Mouse (Mus musculus): Measurements from ENCODE around the gene Slc25a11. TPM values are rescaled to one million over a fixed set of nuclear protein-coding genes. Genes with fewer than 3 reads are reported as not detected.

The Slc25a11 gene
- total RNA-seq (2023), result 10 to 100 TPM; 88.4 to 89.0 TPM

DNA sequence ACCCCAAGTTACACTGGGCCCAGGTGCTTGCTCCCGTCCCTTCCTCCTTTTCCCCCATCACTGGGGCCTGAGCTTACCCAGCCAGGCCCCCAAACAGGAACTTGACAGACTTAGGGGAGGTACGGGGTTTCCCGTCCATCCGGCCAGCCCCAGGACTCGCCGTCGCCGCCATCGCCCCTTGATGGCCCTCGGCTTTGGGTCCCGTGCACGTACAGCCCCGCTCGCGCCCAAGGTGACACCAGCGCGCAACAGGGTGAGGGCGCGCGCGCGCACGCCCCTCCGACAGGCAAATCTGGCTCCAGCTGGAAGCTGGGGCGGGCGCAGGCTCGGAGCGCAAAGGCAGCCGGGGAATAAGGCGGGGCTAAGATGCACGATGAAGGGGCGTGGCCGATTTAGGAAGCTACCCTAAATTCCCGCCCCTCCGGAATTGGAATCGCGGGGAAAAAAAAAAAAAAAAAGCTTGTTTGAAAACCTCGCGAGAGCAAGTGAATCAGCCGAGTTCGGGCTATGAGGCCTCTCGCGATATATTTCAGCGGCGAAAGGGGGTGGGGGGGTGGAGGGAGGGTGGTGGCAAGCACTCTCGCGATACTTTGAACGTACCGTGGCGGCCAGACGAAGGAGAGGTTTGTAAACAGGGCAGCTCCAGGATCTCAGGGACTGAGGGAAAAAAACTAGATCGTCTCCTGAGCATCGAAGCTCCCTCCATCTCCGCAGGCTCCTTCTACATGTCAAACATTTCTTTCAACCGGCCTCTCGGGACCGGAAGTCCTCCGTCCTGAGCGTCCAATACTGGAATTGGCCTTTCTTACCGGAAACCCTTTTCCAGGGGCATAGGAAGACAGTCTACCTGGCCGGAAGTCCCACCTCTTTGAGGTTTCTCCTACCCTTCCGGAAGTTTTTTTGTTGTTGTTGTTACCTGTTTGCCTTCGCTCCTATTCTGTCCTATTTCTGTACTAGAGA lies at the start of gene Slc25a11, which contains the start of gene Rnf167:
TSS of gene Slc25a11 (minus strand) at position 789 of the 960 bp plus-strand sequence.
TSS of gene Rnf167 (plus strand) at position 545 of the 960 bp plus-strand sequence.

DNA sequence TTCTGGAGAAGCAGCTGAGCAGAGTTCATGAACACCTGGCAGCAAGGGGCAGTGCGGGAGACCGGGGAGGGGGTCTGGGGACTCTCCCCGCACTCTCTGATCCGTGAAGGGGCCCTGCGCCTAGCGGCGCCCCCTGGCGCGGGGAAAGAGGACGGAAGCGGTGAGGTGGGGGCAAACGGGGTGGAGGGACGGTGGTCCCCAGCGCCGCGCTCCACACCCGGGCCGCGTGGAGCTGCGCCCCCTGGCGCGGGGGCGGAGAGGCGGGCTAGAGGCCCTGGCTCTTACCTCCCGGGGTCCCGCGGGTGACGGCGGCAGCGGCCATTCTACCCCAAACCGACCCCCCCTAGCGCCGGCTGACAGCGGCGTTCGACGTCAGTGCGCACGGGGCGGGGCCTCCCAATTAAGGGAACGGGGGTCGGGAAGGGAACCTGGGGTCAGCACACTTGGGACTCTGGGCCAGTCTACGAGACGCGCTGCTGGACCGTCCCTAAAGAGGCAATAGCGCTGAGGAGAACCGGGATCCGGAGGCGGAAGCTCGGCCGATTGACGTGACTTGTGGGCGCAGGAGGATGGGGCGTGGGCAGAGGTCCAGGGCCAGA lies 40.4 kb upstream of the Slc25a11 start, which contains the start of gene Camta2:
TSS of gene Camta2 (minus strand) at position 505 of the 599 bp plus-strand sequence.

DNA sequence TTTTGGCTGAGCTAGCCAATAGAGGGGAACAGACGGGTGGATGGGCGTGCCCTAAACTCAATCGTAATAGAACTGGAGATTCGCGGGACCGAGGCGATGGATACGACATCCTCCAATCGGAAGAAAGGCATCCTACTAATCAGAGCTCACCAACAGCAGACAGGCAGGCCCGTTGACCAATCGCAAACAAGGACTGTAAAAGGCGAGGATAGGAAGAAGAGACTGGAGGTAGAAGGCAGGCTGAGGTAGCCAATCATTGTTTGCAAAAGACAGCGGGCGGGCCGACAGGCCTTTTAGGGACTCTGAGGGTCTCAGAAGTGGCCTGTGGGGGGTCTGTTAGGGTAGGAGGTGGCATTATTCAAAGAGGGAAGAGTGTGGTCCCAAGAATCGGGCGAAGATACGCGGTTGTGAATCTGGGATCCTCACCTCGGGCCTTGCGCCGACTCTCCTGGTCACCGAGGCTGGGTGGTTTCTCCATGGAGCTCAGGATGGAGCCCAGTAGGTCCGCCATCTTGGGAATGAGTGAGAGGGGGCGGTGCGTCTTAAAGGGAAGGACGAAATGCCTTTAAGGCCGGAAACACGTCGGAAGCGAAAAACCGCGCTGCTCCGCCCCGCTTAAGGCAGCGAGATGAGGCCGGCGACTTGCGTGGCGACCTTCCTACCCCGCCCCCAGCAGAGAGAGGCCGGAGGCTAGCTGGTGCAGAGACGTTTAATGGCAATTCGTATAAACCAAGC lies 21.7 kb upstream of the Slc25a11 start, which contains the start of gene Spag7:
TSS of gene Spag7 (minus strand) at position 646 of the 735 bp plus-strand sequence.

DNA sequence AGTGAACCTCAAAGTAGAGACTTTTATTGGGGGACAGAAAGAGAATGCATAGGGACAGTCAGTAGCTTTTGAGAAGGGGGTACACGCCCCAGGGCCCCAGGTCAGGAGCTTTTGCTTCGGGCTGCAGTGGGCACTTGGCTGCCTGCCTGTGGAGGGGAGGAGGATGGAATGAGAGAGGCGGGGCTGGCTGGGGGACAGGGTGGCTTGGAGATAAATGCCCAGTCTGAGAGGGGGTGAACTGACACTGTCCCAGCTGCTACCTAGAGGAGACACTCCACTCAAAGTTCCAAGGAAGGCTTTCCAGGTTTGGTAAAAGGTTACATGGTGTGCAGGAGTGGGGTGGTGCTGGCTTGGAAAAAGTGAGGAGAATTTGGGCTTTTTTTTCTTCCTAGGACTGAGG lies 9.7 kb upstream of the Slc25a11 start, which contains the start of gene Eno3:
TSS of gene Eno3 (plus strand) at position 239 of the 400 bp plus-strand sequence.

DNA sequence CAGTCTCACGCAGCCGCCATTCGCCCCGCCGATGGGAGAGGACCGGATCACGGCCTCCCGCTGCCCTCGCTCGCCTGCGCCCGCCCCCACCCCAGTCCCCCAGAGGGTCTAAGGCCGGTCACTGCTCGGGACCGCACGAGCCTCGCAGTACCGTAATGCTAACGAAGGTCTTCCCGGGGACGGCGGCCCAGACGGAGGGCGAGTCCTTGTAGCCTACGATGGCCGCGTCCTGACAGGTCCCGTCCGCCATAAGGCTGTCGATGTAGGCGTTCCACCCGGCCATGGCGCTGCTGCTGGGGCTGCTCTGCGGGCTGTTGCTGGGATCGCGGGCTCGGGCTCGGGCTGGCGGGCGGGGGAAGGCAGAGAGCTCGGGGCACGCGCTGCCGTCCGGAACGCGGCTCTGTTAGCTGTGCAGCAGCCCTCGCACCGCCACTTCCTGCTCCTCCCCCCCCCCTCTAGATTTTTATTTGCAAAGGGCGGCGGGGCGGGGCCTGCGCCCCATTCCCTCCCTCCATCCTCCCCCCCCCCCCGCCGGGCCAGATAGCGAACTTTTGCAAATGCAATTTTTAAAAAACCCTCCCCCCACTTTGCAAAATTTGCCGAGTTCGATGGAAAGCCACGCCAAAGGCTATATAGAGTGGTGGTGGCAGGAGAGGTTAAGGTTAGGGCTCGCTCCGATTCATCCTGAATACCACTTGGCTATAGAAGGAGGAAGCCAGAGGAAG lies 7.1 kb upstream of the Slc25a11 start, which contains the start of gene Pfn1:
TSS of gene Pfn1 (minus strand) at position 447 of the 725 bp plus-strand sequence.

DNA sequence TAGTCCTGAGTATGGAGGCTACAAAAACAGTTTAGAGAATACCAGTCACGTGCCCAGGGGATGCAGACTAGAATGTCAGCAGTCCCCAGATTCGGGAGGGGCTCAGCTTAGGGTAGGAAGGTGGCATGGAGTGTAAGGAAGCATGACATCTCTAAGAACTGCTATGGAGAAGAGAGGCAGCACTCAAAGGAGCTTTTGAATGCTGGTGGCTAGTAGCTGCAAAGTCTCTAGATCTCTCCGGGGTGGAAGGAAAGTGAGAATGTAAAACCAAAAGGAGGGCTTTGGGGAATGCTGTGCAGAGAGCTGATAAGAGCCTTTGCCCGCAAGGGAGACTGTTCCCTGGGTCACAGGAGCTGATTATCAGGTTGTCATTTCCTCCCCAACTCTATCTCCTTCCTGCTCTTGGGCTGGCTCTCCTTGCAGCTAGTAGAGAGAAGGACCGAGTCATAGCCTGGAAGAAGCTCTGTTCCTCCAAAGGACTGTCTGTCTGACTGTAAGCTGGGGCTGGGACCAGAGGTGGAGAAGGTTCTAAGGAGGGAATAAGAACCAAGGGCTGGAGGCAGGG lies 8.5 kb downstream of the Slc25a11 start, which contains the start of gene Gp1ba:
TSS of gene Gp1ba (plus strand) at position 409 of the 565 bp plus-strand sequence.

DNA sequence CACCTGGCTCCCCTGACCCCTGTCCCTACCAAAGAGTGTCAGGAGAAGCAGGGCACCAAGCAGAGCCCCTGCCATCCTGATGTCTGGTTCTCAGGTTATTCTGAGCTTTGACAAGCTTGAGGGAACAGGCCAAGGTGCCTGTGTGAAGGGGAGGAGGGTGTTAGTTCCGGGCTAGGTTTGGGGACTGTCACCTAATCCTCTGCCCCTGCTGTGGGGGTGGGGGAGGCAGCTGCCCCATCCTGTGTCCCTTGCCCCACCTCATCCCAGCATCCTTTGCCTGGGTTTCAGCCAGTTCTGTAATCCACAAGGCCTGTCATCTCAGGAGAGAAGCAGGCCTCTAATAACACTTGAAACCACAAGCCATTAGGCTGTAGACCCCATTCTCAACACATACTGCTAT lies 28.2 kb downstream of the Slc25a11 start, which contains the start of gene Chrne:
TSS of gene Chrne (minus strand) at position 116 of the 400 bp plus-strand sequence.

DNA sequence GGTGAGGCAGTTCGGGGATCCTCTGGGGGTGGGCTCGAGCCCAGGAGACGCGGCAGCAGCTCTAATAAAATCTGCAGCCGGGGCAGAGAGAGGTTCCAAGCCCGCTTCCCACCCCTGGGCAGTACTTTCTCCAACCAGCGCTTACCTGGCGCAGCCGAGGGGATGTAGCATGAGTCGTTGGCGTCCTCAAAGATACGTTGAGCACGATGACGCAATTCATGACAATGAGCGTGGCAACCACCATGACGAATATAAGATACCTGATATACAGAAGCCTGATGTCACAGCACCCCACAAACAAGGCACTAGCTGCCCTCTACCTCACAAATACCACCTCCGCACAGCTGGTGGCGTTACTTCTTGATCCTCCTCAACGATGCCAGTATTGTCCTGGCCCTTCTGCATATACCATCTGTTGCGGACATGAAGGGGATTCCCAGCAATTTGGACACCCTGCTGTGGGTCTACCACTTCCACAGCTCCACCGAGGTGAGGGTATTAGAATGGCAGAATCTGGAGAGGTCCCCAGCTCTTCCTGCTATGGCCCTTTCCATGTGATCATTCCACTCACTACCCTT lies 31.7 kb downstream of the Slc25a11 start, which contains the start of gene 4930544D05Rik:
TSS of gene 4930544D05Rik (plus strand) at position 333 of the 578 bp plus-strand sequence.

Other genes starting within 250 kb of the Slc25a11 start
- gene Pelp1, start 237.4 kb downstream of the Slc25a11 start, total RNA-seq (2023), result 10 to 100 TPM; 17.1 to 20.1 TPM
- gene Arrb2, start 214.8 kb downstream of the Slc25a11 start, total RNA-seq (2023), result 100 to 1,000 TPM; 791 to 868 TPM
- 10 to 100 TPM; 22.7 to 25.7 TPM for gene Med11, start 195.6 kb downstream of the Slc25a11 start, total RNA-seq (2023)
- under 1 TPM in 1 of 2 experiments, not detected in 1; 0.57 TPM for gene Zmynd15, start 188.0 kb downstream of the Slc25a11 start, total RNA-seq (2023)
- 1 to 10 TPM; 1.8 to 2.3 TPM for gene Cxcl16, start 187.5 kb downstream of the Slc25a11 start, total RNA-seq (2023)
- gene Tm4sf5, start 142.2 kb downstream of the Slc25a11 start, total RNA-seq (2023), result not detected
- gene Vmo1, start 132.9 kb downstream of the Slc25a11 start, total RNA-seq (2023), result not detected
- gene Gltpd2, start 128.3 kb downstream of the Slc25a11 start, total RNA-seq (2023), result not detected
- 10 to 100 TPM; 93.7 to 98.2 TPM for gene Psmb6, start 122.1 kb downstream of the Slc25a11 start, total RNA-seq (2023)
- gene Gm40193, start 114.5 kb downstream of the Slc25a11 start, total RNA-seq (2023), result not detected
- gene Pld2, start 107.4 kb downstream of the Slc25a11 start, total RNA-seq (2023), result 1 to 10 TPM; 2.8 to 3.8 TPM
- 10 to 100 TPM; 30.4 to 35.9 TPM for gene Mink1, start 84.6 kb downstream of the Slc25a11 start, total RNA-seq (2023)
- gene 4930544D05Rik, start 31.6 kb downstream of the Slc25a11 start, total RNA-seq (2023), result not detected
- not detected for gene Chrne, start 28.3 kb downstream of the Slc25a11 start, total RNA-seq (2023)
- under 1 TPM; 0.44 to 0.92 TPM for gene Gp1ba, start 8.4 kb downstream of the Slc25a11 start, total RNA-seq (2023)
- gene Rnf167, start 244 bp downstream of the Slc25a11 start, total RNA-seq (2023), result 100 to 1,000 TPM; 143 to 145 TPM
- 1,000 to 10,000 TPM; 1,955 to 2,001 TPM for gene Pfn1, start 7.2 kb upstream of the Slc25a11 start, total RNA-seq (2023)
- gene Eno3, start 9.7 kb upstream of the Slc25a11 start, total RNA-seq (2023), result 10 to 100 TPM in 1 of 2 experiments, 1 to 10 TPM in 1; 6.5 to 12.5 TPM
- 10 to 100 TPM; 34.4 to 37.7 TPM for gene Spag7, start 21.9 kb upstream of the Slc25a11 start, total RNA-seq (2023)
- gene Camta2, start 40.6 kb upstream of the Slc25a11 start, total RNA-seq (2023), result 10 to 100 TPM; 62.9 to 65.1 TPM
- not detected for gene Inca1, start 52.7 kb upstream of the Slc25a11 start, total RNA-seq (2023)
- 10 to 100 TPM; 25.3 to 29.9 TPM for gene Kif1c, start 53.1 kb upstream of the Slc25a11 start, total RNA-seq (2023)
- gene Zfp3, start 116.7 kb upstream of the Slc25a11 start, total RNA-seq (2023), result under 1 TPM; 0.51 to 0.70 TPM
- gene Scimp, start 165.1 kb upstream of the Slc25a11 start, total RNA-seq (2023), result 1 to 10 TPM; 1.0 to 1.2 TPM
- gene Rabep1, start 197.3 kb upstream of the Slc25a11 start, total RNA-seq (2023), result 10 to 100 TPM; 13.5 to 14.3 TPM